Mouse (Mus musculus) right cerebral cortex, postnatal 10 days (tissue): ENCODE measurements around the gene Mcts1.

ENCODE experiments used
- DNase-seq, 2 experiments: peaks; one replicate each; pipeline ENCODE4 v3.0.0; 2021; ENCODE audit warnings: low spot score in 2 of 2

Gene Mcts1

DNA sequence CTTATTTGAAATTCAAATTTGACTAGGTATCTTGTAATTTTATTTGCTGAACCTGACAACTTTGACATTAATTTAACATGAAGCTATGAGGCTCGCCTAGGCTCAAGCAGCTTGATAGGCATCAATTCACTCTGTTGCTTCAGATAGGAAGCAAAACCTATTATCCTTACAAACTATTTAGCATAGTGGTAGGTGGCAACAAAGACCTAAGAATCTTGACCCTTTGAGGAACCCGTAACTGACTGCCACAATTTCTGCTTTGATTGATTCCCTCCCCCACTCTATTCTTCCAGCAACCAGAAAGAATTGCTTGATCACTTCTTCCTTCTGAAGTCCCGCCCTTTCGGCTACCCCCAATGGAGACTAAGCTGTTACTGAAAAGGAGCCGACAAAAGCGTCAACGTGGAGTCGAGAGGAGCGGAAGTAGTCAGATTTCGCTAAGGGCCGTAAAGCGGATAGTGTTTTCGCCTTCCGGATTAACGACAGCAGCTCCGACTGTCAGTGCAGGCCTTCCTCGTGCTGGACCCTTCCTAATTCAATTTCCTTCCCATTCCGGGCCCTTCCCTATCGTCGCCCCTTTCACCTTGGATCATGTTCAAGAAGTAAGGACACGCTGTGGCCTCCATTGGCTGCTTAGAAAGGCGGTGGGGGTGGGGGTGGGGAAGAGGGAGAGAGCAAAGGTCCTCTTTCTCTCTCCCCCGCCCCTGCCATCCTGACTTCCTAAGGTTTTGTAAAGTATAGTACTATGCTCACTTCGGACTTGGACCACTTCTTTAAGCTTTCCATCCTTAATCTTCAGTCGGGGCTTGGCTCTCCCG, at the start of gene Mcts1:
Gene Mcts1, plus strand, starts transcription at position 402 of the 818 bp plus-strand sequence.
- DNase-seq, result peak; percentile 84 to 90

DNA sequence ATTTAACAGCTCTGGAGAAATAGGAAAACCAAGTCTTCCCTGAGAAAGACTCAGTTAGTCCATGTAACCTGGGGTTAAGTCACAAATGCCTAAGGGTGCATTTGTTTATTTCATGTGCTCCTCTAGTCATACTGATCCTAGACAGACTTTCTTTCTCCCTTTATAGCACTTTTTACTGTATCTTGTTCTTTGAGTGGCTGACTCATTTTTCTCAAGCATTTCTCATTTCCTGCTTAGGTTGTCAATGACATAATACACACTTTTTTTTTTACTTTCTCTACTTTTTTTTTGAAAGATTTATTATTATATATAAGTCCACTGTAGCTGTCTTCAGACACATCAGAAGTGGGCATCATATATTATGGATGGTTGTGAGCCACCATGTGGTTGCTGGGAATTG, 47.1 kb upstream of the Mcts1 start:
- no peak for DNase-seq

DNA sequence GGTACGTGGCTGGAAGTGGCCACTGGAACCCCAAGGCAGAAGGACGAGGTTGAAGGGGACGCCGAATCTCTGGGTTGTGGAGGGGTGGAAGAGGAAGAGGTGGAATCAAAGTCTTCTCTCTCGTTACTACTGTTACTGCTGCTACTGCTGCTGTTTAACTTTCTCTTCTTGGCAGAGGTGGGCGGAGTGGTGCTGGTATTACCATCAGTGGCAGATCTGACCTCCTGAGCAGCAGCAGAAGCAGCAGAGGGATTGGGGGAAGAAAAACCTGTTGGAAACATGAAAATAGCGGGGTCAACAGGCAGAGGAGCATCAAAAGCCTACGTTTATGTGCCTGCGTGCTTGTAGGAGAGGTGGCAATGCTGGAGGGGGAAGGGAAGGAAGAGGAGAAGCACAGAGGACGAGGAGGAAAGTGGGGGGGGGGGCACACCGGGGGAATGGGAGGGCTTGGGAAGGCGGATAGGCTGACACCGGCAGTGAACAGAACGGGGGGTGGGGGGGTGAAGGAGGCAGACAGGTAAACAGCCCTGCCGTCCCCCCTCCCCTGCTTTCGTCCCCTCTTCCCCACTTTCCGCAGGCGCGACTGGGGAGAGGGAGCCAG, 36.3 kb upstream of the Mcts1 start:
- DNase-seq, result peak; percentile 25 to 34

DNA sequence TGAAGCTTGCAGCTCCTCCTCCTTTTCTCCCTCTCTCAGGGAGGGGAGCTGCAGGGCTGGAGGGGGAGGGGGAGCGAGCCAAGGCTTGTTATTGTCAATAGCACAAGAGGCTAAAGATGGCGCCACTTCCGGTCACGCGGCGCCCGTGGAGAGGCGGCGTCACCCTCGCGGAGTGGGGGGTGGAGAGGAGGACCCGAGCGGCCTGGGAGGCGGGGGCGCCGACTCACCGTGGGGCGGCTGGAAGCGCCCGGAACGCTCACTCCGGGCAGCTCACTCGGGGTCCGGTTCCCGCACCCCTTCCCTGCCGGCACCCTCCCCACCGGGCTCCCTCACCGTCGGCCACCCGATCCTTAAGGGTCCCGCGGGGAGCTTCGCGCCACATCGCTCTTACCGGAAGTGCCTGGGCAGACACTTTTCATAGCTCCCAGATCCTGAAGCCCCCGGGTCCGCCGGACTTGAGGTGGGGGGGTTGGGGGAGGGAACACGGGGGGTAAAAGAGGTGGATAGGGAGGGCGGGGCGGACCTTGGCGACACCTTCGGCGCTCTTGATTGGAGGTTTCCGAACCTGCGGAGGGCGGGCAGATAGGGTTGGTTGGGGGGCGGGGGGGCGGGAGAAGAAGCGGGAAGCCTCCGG, 35.7 kb upstream of the Mcts1 start:
- peak; percentile 93 to 94 for DNase-seq

DNA sequence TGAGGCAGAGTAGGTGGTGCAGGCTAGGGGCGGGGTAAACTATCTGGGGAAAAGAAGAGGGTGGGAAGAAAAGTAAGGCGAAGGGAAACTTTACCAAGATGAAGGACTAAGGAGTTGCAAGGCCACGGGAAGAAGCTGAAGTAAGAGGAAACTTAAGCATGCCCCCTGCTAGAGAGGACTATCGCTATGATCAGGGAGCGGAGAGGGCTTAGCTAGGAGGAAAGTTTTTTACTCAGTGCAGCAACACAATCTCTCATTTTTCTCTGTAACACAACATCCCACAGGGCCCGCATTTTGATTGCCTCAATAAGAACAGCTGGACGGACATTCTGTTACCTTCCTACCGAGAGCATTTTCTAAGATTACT, 35.2 kb upstream of the Mcts1 start:
- DNase-seq, result no peak

DNA sequence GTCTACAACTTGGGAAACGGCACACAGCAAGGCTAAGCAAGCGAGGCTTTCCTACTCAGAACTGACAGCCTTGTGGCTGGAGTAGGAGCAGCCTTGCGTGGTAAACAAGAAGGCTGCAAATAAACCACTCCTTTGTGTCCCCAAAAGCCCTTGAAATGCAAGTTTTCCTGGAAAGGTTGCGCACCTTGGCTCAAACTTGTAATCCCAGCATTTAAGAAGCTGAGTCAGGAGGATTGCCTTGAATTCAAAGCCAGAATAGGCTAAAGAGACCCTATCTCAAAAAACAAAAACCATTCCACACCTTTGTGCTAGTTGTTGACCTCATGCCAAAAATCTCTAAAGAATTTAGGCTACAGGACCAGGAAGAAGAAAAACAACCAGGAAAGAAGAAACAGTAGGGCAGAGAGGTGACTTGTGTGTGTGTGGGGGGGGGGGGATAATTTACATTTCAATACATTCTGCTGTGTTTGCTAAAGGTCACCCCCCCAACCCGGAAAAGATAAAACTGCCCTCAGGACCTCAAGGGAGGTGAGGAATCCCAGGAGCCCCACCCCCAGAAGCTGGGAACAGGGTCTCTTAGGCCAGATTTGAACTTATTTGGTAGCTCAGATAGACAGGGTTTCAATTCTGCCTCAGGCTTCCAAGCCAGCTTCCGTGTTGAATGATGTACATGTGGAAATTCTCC, 33.7 kb upstream of the Mcts1 start:
- no peak for DNase-seq

DNA sequence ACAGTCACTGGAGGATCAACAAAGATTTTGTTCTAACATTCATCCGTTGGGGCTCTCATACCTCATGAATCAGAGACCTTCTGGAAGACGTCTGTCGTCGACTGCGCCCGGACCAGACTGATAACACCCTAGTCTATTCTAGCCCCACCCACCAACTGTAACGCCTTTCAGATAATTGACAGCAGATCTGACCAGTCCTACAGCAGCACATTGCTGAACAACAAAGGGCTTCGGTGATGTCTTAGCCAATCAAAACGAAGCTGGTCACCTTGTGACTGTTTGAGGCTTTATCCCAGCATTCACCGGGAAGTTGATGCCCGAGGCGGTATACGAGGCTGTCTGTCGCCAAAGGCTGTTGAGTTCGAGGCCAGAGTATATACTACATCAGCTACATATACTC, 24.3 kb upstream of the Mcts1 start, which contains the start of gene Cul4b:
Gene Cul4b, minus strand, starts transcription at position 119 of the 400 bp plus-strand sequence.
- DNase-seq, result no peak

DNA sequence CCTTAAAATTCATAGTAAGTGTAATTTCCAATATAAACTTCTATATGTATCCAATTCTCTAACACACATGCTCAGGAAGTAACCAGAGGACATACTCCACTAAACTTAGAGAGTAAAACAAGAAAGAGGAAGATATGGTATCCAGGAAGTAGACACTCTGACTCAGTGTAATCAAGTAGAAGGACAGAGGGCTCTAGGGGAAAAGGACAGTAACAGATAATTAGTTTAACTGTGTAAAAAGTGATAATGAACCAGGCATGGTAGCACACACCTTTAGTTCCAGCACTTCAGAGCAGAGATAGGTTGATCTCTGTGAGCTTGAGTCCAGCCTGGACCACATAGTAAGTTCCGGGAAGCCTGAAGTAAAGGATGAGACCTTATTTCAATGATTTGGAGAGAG, 19.2 kb upstream of the Mcts1 start:
- DNase-seq, result no peak

DNA sequence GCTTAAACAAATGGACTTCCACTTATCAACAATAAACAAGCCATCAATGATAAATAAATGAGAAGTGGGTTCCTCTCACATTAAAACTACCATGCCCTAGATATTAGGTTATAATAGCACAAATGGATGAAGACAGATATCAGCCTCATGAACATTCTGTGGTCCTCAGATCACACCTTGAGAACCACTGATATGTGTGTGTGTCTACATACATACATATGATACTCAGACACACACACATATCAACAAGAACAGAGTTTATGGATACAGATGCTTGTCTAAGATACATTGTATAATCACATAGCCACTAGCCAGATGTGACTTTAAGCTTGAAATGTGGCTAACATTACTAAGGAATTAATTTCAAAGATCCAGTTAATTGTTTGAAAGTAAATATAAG, 17.1 kb upstream of the Mcts1 start:
- DNase-seq, result no peak

DNA sequence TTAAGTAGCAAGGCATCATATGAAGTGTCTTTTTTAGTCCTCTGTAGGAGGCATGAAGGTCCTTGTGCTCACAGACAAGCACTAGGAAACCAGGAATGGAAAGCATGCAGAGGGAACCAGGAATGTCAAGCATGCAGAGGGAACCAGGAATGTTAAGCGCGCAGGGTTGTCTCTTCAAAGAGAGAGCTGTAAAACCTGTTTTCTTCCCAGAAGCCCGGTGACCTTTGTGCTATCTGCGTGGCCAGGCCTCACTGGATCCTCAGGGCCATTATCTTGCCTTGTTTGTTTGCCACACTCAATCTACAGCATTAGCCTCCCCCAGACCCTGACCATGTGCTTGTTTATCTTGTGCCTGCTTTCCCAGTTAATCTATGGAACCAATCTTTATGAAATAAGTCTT, 10.6 kb upstream of the Mcts1 start:
- no peak for DNase-seq

DNA sequence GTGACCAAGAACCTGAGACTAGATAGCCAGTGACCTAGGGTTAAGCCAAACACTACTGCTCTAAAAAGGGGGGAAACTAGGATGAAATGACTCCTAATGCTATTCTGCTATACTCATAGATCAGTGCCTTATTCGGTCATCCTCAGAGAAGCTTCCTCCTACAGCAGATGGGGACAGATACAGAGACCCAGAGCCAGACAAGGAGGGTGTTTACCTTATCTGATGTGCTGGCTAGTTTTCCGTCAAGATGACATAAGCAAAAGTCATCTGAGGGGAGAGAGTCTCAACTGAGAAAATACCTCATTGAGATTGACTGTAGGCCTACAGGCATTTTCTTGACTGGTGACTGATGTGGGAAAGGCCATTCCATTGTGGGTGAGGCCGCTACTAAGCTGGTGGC, 8.6 kb upstream of the Mcts1 start:
- DNase-seq, result no peak

DNA sequence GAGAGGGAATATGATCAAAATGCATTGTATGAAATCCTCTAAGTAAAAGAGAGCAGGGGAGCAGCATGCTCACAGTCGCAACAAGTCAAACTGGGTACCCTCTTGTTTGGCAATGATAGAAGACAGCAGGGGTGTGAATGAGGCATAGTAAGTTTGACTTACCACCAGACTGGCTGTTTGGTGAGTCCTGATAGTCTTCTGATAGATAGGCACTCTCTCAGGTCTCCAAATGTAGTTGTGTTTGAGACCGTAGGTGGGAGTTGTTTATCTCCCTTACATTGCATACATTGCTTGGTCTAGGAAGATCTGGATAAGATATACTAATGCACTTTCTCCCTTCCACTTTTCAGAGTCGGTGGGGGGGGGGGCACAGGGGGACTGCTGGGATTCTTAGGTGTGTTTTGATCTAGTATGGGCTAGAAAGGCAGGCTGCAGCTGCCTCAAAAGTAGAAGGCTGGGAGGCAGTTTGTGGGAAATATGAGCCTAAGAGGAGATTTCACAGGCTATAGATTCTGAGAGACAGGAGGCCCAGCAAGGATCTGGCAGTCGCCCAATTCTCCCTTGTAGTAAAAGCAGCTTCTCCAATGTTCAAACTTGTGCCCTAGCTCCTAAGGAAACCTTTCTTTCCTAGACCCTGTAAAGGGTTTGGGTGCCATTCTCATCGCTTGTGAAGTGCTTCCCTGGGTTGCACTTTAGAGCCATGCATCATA, 7.0 kb upstream of the Mcts1 start:
- DNase-seq, result peak; percentile 29 to 34

DNA sequence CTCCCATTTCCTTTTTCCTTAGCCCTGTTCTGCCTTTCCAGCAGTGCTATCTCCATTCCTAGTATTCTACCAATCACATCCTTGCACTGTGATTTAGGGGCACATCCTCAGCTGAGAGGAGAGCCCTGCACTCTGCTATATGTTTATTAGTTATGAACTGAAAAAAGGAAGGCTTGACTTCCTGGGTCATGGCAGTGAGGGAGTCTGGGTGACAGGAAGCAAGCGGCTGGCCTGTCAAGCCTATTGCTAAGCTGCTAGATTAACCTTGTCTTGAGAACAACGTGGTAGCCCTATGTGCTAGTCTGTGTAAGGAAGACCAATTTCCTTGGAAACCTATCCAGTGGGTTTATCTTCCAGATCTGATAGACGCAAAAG, 604 bp downstream of the Mcts1 start:
- DNase-seq, result peak; percentile 21 to 32

DNA sequence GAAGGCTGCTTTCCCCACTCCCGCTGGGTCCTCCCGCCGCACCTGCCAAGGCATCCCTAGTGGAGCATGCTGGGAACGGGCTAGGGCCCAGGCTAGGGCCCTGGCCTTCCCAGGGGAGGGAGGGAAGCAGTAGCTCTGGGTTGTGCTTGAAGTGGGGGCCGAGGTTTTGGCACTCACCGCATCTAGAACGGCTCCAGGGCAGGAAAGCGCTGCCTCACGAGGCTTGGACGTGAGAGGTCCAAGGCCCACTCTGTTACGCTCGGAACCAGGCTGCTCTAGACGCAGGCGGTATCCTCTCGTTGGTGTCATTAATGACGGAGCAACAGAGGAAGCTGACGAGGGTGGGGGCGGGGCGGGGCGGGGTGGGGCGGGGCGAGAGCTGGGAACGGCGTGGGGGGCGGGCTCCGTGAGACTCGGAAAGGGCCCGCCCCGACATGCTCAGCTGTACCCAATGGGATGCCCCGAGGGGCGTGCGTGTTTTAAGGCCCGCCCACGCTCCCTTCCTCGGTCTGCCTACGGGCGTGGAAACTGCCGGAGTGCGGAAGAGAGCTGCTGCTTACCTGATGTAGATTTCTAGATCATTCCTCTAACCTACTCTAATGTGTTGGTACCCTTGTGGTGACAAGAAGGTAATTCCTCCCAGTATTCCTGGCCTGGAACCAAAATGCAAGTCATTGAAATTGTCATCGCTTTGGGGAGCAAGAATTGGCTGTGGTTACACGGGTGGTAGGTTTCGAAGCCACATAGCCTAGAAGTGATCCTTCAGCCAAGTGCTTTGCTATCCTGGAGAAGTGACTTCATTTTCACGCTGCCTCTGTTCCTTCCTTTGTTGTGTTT, 34.6 kb downstream of the Mcts1 start, which contains the start of gene C1galt1c1:
Gene C1galt1c1, minus strand, starts transcription at position 287 of the 837 bp plus-strand sequence.
- peak; percentile 96 to 97 for DNase-seq

DNA sequence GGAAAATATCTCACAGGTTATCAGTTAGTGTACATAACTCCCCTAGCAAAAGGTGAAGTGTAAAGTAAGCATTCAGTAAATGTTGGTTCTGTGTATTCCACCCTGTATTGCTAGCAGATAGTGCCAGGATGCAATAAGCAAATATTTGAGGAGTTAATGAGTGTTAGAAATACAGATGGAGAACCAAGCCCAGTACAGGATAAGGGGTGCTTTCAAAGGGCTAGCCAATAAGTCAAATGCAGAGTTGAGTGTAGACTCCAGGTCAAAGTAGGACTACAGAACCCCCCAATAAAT, 35.2 kb downstream of the Mcts1 start:
- no peak for DNase-seq

DNA sequence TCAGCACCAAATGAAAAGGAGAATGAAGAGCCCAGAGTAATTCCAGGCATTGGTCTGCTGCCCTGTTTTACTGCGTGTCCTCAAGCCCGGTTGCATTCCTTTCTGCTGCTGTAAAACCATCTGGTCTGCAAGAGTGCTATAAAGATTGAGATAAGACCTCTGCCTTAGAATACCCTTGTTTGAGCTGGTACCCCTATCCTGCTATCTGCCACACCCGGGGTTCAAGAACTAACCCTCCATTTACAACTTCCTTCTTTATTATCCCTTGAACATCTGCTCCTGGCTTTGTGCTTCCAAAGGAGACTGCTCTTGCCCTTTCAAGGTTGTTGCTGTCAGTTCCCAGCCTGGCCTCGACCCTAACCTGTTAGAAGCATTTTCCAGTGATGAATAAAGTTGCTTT, 41.1 kb downstream of the Mcts1 start:
- DNase-seq, result no peak

DNA sequence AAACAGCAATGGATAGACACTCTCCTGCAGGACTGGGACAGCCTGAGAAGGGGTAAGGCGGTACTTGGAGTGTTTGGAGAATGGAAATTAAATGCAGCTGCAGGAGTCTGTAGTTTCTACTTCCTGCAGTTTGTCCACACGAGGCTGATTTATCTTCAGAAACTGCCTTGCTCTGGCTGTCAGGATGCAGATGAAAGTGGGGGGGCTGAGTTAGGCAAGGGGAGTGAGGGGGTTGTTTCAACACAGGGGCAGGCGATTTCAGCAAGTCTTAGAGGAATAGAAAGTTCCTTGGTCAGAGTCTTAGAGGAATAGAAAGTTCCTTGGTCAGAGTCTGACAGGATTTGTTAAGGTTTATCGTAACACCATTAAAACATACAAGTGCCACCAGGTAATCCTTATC, 41.8 kb downstream of the Mcts1 start:
- no peak for DNase-seq

DNA sequence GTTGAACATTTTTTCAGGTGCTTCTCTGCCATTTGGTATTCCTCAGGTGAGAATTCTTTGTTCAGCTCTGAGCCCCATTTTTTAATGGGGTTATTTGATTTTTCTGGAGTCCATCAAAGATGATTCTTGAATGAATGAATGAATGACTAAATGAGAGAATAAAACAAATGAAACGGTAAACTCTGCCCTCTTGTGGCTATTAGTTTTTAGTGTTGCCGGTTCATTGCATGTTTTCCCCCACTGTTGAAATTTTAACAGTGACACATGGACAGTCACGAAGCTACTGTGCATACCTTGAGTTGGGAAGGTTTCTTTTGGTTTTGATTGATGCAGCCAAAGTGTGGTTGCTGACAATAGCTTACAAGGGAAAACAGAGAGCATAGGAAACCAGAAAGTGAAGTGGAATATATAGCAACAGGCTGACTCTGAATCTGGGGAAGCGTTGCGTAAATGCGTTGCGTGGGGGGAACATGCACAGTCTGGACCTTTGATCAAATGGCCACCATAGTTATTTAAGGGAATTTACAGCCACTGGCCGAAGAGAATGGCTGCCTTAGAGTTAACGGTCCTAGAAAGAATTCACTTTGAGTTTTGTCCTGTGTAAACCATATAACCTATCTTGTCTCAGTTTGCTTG, 50.1 kb downstream of the Mcts1 start:
- no peak for DNase-seq

DNA sequence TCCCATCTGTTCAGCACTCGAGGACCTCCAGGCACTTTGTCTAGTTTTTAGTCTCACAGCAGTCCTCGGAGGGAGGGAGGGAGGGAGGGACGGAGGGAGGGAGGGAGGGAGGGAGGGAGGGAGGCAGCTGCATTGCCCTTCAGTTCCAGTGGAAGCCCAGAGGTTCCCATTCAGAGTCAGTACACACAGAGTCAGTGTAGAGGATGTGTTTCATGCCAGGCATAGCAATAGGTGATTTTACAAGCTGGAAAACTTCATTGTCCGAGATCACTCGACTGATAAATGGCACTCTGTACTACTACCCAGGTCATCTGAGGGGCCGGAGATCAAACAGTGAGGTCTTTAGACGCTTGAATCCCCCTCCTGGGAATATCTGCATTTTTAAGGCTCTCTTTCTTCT, 50.8 kb downstream of the Mcts1 start:
- no peak for DNase-seq

DNA sequence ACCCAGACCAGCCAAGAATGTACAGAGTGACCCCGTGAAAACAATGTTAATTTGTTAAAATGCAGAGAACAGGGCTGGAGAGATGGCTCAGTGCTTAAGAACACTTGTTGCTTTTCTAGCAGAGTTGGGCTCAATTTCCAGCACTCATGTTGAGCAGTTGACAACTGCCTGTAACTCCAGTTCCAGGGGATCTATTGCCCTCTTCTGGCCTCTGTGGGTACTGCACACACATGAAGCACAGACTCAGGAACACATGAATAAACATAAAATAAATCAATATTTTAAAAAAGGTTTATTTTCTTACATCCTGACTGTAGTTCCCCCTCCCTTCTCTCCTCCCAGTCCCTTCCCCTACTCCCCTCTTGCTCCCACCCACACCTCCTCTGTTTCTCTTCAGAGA, 52.8 kb downstream of the Mcts1 start:
- no peak for DNase-seq

DNA sequence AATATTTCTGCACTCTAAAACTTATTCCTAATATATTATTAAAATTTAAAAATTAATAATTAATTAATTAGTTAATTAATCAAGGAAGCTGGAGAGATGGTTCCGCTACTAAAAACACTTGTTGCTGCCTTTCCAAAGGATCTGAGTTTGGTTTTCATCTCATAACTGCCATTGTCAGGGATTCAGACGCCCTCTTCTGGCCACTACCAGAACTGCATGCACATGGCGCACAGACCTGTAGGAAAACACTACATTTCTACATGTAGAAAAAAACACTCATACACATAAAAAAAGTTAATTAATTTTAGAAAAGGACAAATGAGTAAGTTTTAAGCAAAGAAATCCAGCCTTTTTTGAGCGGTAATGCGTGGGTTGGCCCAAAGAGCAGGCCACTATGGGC, 54.3 kb downstream of the Mcts1 start:
- DNase-seq, result no peak
